8 mouse cellular contexts compared by ENCODE assay signal in the genomic region with DNA sequence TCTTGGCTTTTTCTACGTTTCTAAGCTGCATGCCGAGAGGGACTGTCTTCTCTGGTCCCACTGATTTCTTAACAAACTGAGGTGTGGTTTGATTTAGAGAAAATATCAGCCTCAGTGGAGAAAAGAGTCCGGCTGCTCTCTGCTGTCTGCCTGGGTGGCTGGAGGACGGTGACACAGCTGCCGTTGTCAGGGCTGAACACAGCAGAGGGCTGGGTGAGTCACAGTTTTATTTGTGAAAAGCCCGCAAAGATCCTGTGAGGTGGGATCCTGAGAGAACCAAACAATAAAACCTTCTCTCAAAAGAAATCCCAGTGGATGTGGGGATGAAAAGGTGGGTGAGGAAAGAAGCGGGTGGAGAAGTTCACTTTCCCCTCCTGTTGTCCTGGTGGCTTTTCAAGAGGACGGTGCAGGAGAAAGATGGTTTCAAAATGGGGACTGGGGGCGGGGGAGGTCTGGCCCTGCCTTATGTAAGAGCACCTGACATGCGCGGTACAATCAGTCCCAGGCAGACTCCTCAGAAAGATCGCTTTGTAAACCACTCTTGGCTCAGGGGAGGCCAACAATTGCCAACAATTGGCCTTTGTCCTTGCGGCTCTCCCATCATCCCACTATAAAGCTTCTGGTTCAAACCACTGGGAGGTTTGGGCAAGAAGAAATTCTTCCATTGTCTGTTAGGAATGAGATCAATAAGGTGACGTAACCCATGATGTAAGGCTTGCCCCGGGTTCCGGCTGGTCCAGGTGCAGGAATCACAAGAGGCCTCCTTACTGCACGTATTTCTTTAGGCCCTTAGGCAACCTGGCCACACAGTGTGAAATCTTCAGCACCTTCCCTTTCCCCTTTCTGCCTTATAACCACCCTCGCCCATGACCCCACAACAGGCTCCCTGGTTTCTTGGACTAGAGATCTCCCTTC. TPM values are rescaled to one million over a fixed set of nuclear protein-coding genes. Genes with fewer than 3 reads are reported as not detected.
DNase-seq lines count a peak whose midpoint lies in the region; ATAC-seq lines count a peak whose summit lies in the region.

No protein-coding gene starts in this region.

- 38% methylated on average over 18 of the region's 18 CpGs for WGBS in forebrain, embryonic 10.5 days

- H3K4me1 ChIP-seq in forebrain, embryonic 10.5 days, result peaks cover 16% of the 10 kb centered on the region

- ATAC-seq in megakaryocyte, adult 5-6 weeks (ENCODE audit: poor library complexity, severe bottlenecking), result peak; percentile 90

- H3K9me3 ChIP-seq in forebrain, embryonic 10.5 days, result no peaks in the 10 kb centered on the region

- H3K36me3 ChIP-seq in forebrain, embryonic 10.5 days (replicated peaks), result no peaks in the 10 kb centered on the region

- H3K27ac ChIP-seq in forebrain, embryonic 10.5 days, result peak overlapping the region; percentile 72

- peak overlapping the region; percentile 13 for H3K4me3 ChIP-seq in forebrain, embryonic 10.5 days

- no peaks in the 10 kb centered on the region for H3K27me3 ChIP-seq in forebrain, embryonic 10.5 days (ENCODE audit: poor library complexity, severe bottlenecking)

- peak; percentile 69 for DNase-seq in adrenal gland, adult 2 months
- no peak for DNase-seq in adrenal gland, postnatal 4 days (ENCODE audit: low spot score in 2 of 2)
- peak; percentile 69 for DNase-seq in 3134 (ENCODE audit: extremely low read depth, insufficient read length, low spot score)
- peak; percentile 30 for DNase-seq in forebrain, embryonic 10.5 days (ENCODE audit: extremely low spot score, low spot score)
- no peak for DNase-seq in kidney, postnatal 14 days
- no peak for DNase-seq in spleen, postnatal 14 days (ENCODE audit: low spot score in 2 of 2)
- no peak for DNase-seq in kidney, postnatal 4 days

RNA-seq across cellular contexts. Expression of gene Aqp11, which starts 19.1 kb away (rescaled TPM):
- 1 to 10 TPM; 2.8 to 5.3 TPM for total RNA-seq in adrenal gland, adult 2 months (2021)
- polyA plus RNA-seq in adrenal gland, adult 2 months (2012; rRNA removed), result 5.5 and 8.1 TPM in 2 replicates
- total RNA-seq in adrenal gland, postnatal 4 days (2021), result 10 to 100 TPM in 1 of 2 experiments, 1 to 10 TPM in 1; 8.9 to 10.3 TPM
- polyA plus RNA-seq in forebrain, embryonic 10.5 days (2016; fragmentation: Nextera tagmentation; extraction: Ambion mirVana), result 3.0 and 4.1 TPM in 2 replicates
- 0.23 and 0.42 TPM in 2 replicates for total RNA-seq in megakaryocyte, adult 5-6 weeks (2015)
- 0.04 TPM in 2 replicates for total RNA-seq in megakaryocyte, adult 5-6 weeks (2017)

RNA-seq across cellular contexts. Expression of gene Pak1, which starts 31.1 kb away (rescaled TPM):
- 10 to 100 TPM; 20.5 to 32.2 TPM for total RNA-seq in adrenal gland, adult 2 months (2021)
- polyA plus RNA-seq in adrenal gland, adult 2 months (2012; rRNA removed), result 19.8 and 21.4 TPM in 2 replicates
- 10 to 100 TPM; 39.8 to 46.4 TPM for total RNA-seq in adrenal gland, postnatal 4 days (2021)
- polyA plus RNA-seq in forebrain, embryonic 10.5 days (2016; fragmentation: Nextera tagmentation; extraction: Ambion mirVana), result 44.1 and 50.0 TPM in 2 replicates
- 39.8 and 40.9 TPM in 2 replicates for total RNA-seq in megakaryocyte, adult 5-6 weeks (2015)
- total RNA-seq in megakaryocyte, adult 5-6 weeks (2017), result 40.4 and 40.7 TPM in 2 replicates

Comparison
In these comparisons a context has a peak if more than half of its experiments do, and no peak if none do; other contexts are left out.
1. DNase-seq: peak in adrenal gland, adult 2 months (single experiment), 3134 (single experiment) and forebrain, embryonic 10.5 days (single experiment); none in adrenal gland, postnatal 4 days (0 of 2), kidney, postnatal 14 days (single experiment), spleen, postnatal 14 days (0 of 2) and kidney, postnatal 4 days (0 of 2).